Mouse (Mus musculus) neural tube, embryonic 13.5 days (tissue): Measurements from ENCODE around the gene Tspan9. TPM values are rescaled to one million over a fixed set of nuclear protein-coding genes. Genes with fewer than 3 reads are reported as not detected.

ENCODE experiments used
- ATAC-seq: fragments of 200-750 bp; cut with Nextera tagmentation; 2 replicates; pipeline ENCODE4 v1.8.0; 2017; ENCODE audit warnings: low read depth, mild to moderate bottlenecking, moderate TSS enrichment, moderate library complexity
- H3K27ac ChIP-seq: fragments of 300-500 bp; sonication (generic); replicated peaks from 2 replicates; pipeline ENCODE4 v1.5.1; 2015; ENCODE audit warnings: moderate library complexity, mild to moderate bottlenecking, inconsistent platforms
- H3K27me3 ChIP-seq: fragments of 300-500 bp; sonication (generic); 2 replicates; pipeline ENCODE4 v1.6.1; 2015; ENCODE audit warnings: mild to moderate bottlenecking, inconsistent platforms
- H3K36me3 ChIP-seq: fragments of 300-500 bp; sonication (generic); 2 replicates; pipeline ENCODE4 v1.6.1; 2015; ENCODE audit warnings: mild to moderate bottlenecking, inconsistent platforms
- H3K4me1 ChIP-seq: fragments of 300-500 bp; sonication (generic); replicated peaks from 2 replicates; pipeline ENCODE4 v1.6.1; 2015; ENCODE audit warnings: inconsistent platforms
- H3K4me2 ChIP-seq: fragments of 300-500 bp; sonication (generic); 2 replicates; pipeline ENCODE4 v1.6.1; 2015; ENCODE audit warnings: inconsistent platforms, mild to moderate bottlenecking, moderate library complexity
- H3K4me3 ChIP-seq: fragments of 300-500 bp; sonication (generic); 2 replicates; pipeline ENCODE4 v1.5.1; 2015; ENCODE audit warnings: mild to moderate bottlenecking, inconsistent platforms
- H3K9ac ChIP-seq: fragments of 300-500 bp; sonication (generic); 2 replicates; pipeline ENCODE4 v1.6.1; 2015; ENCODE audit warnings: moderate library complexity, mild to moderate bottlenecking, inconsistent platforms
- H3K9me3 ChIP-seq: fragments of 300-500 bp; sonication (generic); 2 replicates; pipeline ENCODE4 v1.6.1; 2016; ENCODE audit warnings: inconsistent platforms
- WGBS: fragments of 180-500 bp; shearing (Covaris S2); methylation state at CpG from one replicate; pipeline ENCODE4 v1.1.7; 2015; 5-methylcytosine and 5-hydroxymethylcytosine counted together
- polyA plus RNA-seq: library from polyadenylated mRNA; unstranded; fragments of >200 nt; fragmentation: Nextera tagmentation; extraction: Ambion mirVana; gene quantifications from 2 replicates; pipeline ENCODE4 v1.2.1, GENCODE M21; 2015

The Tspan9 gene
- polyA plus RNA-seq, 1 experiment from 2014 or later, result 38.5 TPM

- no peak overlapping the region for H3K4me2 ChIP-seq
- H3K27ac ChIP-seq, result no peak overlapping the region
- H3K36me3 ChIP-seq, result no peaks in the 10 kb centered on the region
- no peaks in the 10 kb centered on the region for H3K27me3 ChIP-seq
- no peaks in the 10 kb centered on the region for H3K9me3 ChIP-seq
- H3K4me1 ChIP-seq, result peaks cover 8% of the 10 kb centered on the region
- H3K4me3 ChIP-seq, result no peak overlapping the region
- ATAC-seq, result no peak
- 87% methylated on average over 2 of the region's 2 CpGs for WGBS
- H3K9ac ChIP-seq, result no peak overlapping the region
Observed at GRCm38 (mm10) chr6:128155935-128156334, 12.5 kb upstream of the Tspan9 start.

- peaks cover 12% of the 10 kb centered on the region; the same call in 1 of the 2 replicates for H3K27me3 ChIP-seq
- H3K4me3 ChIP-seq, result no peak overlapping the region
- no peaks in the 10 kb centered on the region for H3K9me3 ChIP-seq
- no peaks in the 10 kb centered on the region for H3K36me3 ChIP-seq
- WGBS, result 61% methylated on average over 6 of the region's 6 CpGs
- no peak for ATAC-seq
- H3K9ac ChIP-seq, result no peak overlapping the region
- H3K4me2 ChIP-seq, result no peak overlapping the region
- no peak overlapping the region for H3K27ac ChIP-seq
- H3K4me1 ChIP-seq, result peaks cover 26% of the 10 kb centered on the region
Observed at GRCm38 (mm10) chr6:128145765-128146164, 2.4 kb upstream of the Tspan9 start.

- H3K9ac ChIP-seq, result peak overlapping the region; percentile 82
- WGBS, result 4% methylated on average over 20 of the region's 20 CpGs
Observed at GRCm38 (mm10) chr6:128142369-128143278, 770 bp downstream of the Tspan9 start.

DNA sequence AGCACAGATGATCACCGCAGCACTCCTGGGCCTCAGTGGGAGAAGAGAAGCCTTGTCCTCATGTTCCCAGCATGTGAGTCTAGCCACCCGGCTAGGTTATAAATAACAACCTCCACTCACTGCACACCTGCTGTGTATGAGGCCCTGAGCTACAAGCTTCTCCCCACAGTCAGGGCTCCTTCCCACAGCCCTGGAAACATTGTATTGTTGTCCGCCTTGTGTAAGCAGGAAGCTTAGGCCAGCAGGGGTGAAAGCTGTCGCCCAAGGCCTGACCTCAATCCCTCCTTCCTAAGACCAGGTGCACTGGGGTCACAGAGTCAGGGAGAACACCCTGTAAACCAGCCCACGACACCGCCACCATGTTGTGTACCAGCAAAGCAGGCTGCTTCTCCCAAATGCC, 2.7 kb downstream of the Tspan9 start:
- WGBS, result 66% methylated on average over 6 of the region's 6 CpGs
- no peak for ATAC-seq
- Histone ChIP-seq H3K27ac (no peak overlapping the region), H3K9ac (no peak overlapping the region), H3K4me1 (peaks cover 32% of the 10 kb centered on the region), H3K4me2 (no peak overlapping the region), H3K27me3 (peaks cover 12% of the 10 kb centered on the region; the same call in 1 of the 2 replicates), H3K9me3 (no peaks in the 10 kb centered on the region), H3K36me3 (no peaks in the 10 kb centered on the region), H3K4me3 (no peak overlapping the region)

More at GRCm38 (mm10) chr6:128142369-128143278, 770 bp downstream of the Tspan9 start:
- H3K27ac ChIP-seq, result peak overlapping the region; percentile 61
- peaks cover 28% of the 10 kb centered on the region for H3K4me1 ChIP-seq
- ATAC-seq, result peak; percentile 69
- H3K36me3 ChIP-seq, result no peaks in the 10 kb centered on the region
- no peaks in the 10 kb centered on the region for H3K9me3 ChIP-seq
- H3K4me2 ChIP-seq, result peak overlapping the region; percentile 90
- H3K27me3 ChIP-seq, result peaks cover 12% of the 10 kb centered on the region; the same call in 1 of the 2 replicates
- peak overlapping the region; percentile 68 for H3K4me3 ChIP-seq

DNA sequence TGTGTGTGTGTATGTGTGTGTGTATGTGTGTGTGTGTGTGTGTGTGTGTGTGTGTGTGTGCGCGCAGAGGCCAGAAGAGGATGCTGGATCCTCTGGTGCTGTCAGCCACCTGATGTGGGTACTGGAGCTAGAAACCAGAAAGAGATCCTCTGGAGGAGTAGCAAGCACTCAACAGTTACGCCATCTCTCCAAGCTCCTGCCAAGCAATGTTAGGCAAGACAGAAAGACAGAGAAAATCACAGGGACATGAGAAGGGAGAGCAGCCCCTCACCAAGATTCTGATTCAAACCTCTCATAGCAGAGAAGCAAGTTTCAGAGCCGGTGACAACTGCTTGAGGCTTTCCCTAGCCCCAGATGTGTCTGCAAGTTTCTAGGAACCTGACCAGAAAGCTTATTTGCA, 5.5 kb downstream of the Tspan9 start:
- no peak for ATAC-seq
- H3K27me3 ChIP-seq, result no peaks in the 10 kb centered on the region; the same call in 1 of the 2 replicates
- no peak overlapping the region for H3K4me2 ChIP-seq
- H3K4me3 ChIP-seq, result no peak overlapping the region
- no peak overlapping the region for H3K27ac ChIP-seq
- H3K9me3 ChIP-seq, result no peaks in the 10 kb centered on the region
- no peak overlapping the region for H3K9ac ChIP-seq
- peaks cover 40% of the 10 kb centered on the region for H3K4me1 ChIP-seq
- 93% methylated on average over 4 of the region's 4 CpGs for WGBS
- no peaks in the 10 kb centered on the region for H3K36me3 ChIP-seq

DNA sequence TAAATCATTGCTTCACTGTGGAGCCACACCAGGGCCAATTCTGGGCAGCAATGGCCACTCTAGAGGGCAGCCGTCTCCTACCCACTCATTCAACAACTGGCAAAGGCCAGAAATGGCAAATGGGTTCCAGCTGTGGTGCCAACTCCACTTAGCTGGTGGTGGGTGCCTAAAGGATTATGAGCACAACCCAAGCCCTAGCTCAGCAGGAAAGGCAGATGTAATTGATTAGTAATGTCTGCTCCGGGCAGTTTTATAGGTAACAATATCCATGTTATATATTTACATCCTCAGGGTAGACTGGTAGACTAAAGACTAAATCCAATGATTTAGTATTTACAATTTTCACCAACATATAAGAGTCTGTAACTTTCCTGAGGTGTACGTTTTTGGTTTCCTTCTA, 6.7 kb downstream of the Tspan9 start:
- Histone ChIP-seq H3K27me3 (no peaks in the 10 kb centered on the region; the same call in 1 of the 2 replicates), H3K36me3 (no peaks in the 10 kb centered on the region), H3K27ac (no peak overlapping the region), H3K9ac (no peak overlapping the region), H3K4me3 (no peak overlapping the region), H3K9me3 (no peaks in the 10 kb centered on the region), H3K4me1 (peaks cover 30% of the 10 kb centered on the region), H3K4me2 (no peak overlapping the region)
- WGBS, result 85% methylated on average over 3 of the region's 3 CpGs
- no peak for ATAC-seq

- Histone ChIP-seq H3K36me3 (no peaks in the 10 kb centered on the region), H3K4me2 (no peak overlapping the region), H3K27me3 (no peaks in the 10 kb centered on the region), H3K4me3 (no peak overlapping the region), H3K4me1 (peaks cover 36% of the 10 kb centered on the region), H3K9me3 (no peaks in the 10 kb centered on the region), H3K27ac (no peak overlapping the region; the same call in 1 of the 2 replicates), H3K9ac (no peak overlapping the region)
- 42% methylated on average over 5 of the region's 5 CpGs for WGBS
- ATAC-seq, result no peak
Observed at GRCm38 (mm10) chr6:128135459-128135858, 7.9 kb downstream of the Tspan9 start.

DNA sequence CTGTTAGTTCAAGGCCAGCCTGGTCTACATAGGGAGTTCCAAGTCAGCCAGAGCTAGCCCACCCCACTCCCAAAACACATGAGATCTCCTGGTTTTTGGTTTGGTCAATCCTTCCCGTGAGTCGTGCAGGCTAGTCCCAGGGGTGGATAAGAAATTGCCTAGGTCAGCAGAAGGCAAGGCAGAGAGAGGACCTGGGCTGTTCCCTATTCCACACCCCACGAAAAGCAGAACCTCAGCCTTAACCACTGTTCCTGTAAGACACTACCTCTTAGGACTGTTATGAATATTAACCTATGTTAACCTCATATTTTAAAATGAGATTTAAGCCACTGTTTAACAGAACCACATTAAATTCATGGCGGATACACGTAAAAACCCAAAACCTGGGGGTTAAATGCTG, 8.4 kb downstream of the Tspan9 start:
- H3K4me2 ChIP-seq, result no peak overlapping the region
- no peaks in the 10 kb centered on the region for H3K36me3 ChIP-seq
- H3K4me3 ChIP-seq, result no peak overlapping the region
- H3K9ac ChIP-seq, result no peak overlapping the region
- WGBS, result 79% methylated on average over 5 of the region's 5 CpGs
- no peak overlapping the region for H3K27ac ChIP-seq
- no peaks in the 10 kb centered on the region for H3K9me3 ChIP-seq
- no peaks in the 10 kb centered on the region for H3K27me3 ChIP-seq
- ATAC-seq, result no peak
- peaks cover 37% of the 10 kb centered on the region for H3K4me1 ChIP-seq

DNA sequence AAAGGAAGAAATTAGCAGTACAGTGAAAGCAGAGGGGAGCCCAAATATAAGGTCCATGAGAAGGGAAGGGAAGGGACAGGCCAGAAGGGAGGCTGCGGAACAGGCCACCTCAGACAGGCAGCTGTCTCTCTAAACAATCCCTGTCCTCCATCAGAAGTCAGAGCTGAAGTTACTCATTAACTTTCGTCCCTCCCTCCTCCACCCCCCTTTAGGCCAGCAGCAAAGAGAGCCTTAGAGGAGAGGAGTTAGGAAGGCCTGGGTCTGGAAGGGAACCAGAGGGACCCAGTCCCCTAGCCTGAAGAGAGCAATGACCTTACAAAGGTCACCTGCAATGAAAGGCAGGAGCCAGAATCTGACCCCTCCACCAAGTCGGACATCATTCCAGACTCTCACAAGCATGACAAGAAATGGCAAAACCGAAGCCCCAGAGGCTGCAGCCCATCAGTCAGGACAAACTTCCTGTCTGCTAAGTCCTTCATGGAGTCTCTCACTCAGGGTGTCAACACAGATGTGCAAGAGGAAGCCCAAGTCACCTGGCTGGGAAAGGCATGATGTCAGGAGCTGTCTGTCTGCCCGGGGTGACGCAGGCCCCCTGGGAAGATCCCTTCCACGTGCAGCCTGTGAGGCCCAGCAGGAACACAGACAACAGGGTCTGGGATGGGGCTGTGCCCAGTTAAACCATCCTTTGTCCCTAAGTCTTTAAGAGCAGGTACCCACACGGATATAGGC, 9.0 kb downstream of the Tspan9 start:
- H3K27ac ChIP-seq, result 0 out of 2 replicates have a peak overlapping the region, but pooled peaks have one; percentile 38
- H3K27me3 ChIP-seq, result no peaks in the 10 kb centered on the region
- peaks cover 42% of the 10 kb centered on the region for H3K4me1 ChIP-seq
- no peak overlapping the region for H3K4me2 ChIP-seq
- H3K4me3 ChIP-seq, result no peak overlapping the region
- H3K36me3 ChIP-seq, result no peaks in the 10 kb centered on the region
- ATAC-seq, result no peak
- WGBS, result 25% methylated on average over 8 of the region's 8 CpGs
- no peak overlapping the region for H3K9ac ChIP-seq
- no peaks in the 10 kb centered on the region for H3K9me3 ChIP-seq

GRCm38 (mm10) chr6:128133679-128134191, 9.7 kb downstream of the Tspan9 start:
- ATAC-seq, result no peak
- Histone ChIP-seq H3K27ac (0 out of 2 replicates have a peak overlapping the region, but pooled peaks have one; percentile 38), H3K9ac (no peak overlapping the region), H3K27me3 (no peaks in the 10 kb centered on the region), H3K4me1 (peaks cover 48% of the 10 kb centered on the region), H3K4me2 (no peak overlapping the region), H3K4me3 (no peak overlapping the region), H3K36me3 (no peaks in the 10 kb centered on the region), H3K9me3 (no peaks in the 10 kb centered on the region)
- WGBS, result 59% methylated on average over 10 of the region's 10 CpGs

GRCm38 (mm10) chr6:128132581-128132980, 10.8 kb downstream of the Tspan9 start:
- Histone ChIP-seq H3K9ac (no peak overlapping the region), H3K27ac (no peak overlapping the region), H3K4me1 (peaks cover 51% of the 10 kb centered on the region), H3K27me3 (no peaks in the 10 kb centered on the region), H3K4me3 (no peak overlapping the region), H3K9me3 (no peaks in the 10 kb centered on the region), H3K36me3 (no peaks in the 10 kb centered on the region), H3K4me2 (no peak overlapping the region)
- WGBS, result 90% methylated on average over 6 of the region's 6 CpGs
- 0 out of 2 replicates have a peak, but pooled peaks have one; percentile 27 for ATAC-seq

- H3K4me1 ChIP-seq, result peaks cover 55% of the 10 kb centered on the region
- no peaks in the 10 kb centered on the region for H3K27me3 ChIP-seq
- H3K9me3 ChIP-seq, result no peaks in the 10 kb centered on the region
- H3K9ac ChIP-seq, result no peak overlapping the region
- H3K36me3 ChIP-seq, result no peaks in the 10 kb centered on the region
- no peak overlapping the region for H3K4me3 ChIP-seq
- WGBS, result 47% methylated on average over 2 of the region's 2 CpGs
- no peak overlapping the region for H3K4me2 ChIP-seq
- H3K27ac ChIP-seq, result no peak overlapping the region
- no peak for ATAC-seq
Observed at GRCm38 (mm10) chr6:128131390-128131789, 12.0 kb downstream of the Tspan9 start.
